Mouse (Mus musculus) intestine, embryonic 14.5 days (tissue): ENCODE measurements around the gene Pml. TPM values are rescaled to one million over a fixed set of nuclear protein-coding genes. Genes with fewer than 3 reads are reported as not detected.
"Not testable (repeated sequence)": the region's sequence is repeated elsewhere in the genome, so short reads cannot be mapped to it uniquely, and the experiment has no call there.

ENCODE experiments used
- ATAC-seq: fragments of 200-750 bp; cut with Nextera tagmentation; replicated peaks from 2 replicates; pipeline ENCODE4 v1.8.0; 2017; ENCODE audit warnings: low read depth, moderate number of reproducible peaks, moderate TSS enrichment, moderate library complexity; ENCODE audit not compliant: low FRiP score, low TSS enrichment
- DNase-seq: peaks from one replicate; pipeline ENCODE4 v3.0.0-alpha.2; 2018; ENCODE audit warnings: low spot score
- H3K27ac ChIP-seq: fragments of 300-500 bp; sonication (generic); 2 replicates; pipeline ENCODE4 v1.5.1; 2014; ENCODE audit warnings: low read depth, mild to moderate bottlenecking, control low read depth
- H3K27me3 ChIP-seq: fragments of 300-500 bp; sonication (generic); replicated peaks from 2 replicates; pipeline ENCODE4 v1.6.1; 2014; ENCODE audit warnings: low read length, control low read depth; ENCODE audit not compliant: control insufficient read depth, insufficient read depth
- H3K36me3 ChIP-seq: fragments of 300-500 bp; sonication (generic); 2 replicates; pipeline ENCODE4 v1.6.1; 2014; ENCODE audit warnings: low read length, control low read depth; ENCODE audit not compliant: control insufficient read depth, insufficient read depth
- H3K4me1 ChIP-seq: fragments of 300-500 bp; sonication (generic); replicated peaks from 2 replicates; pipeline ENCODE4 v1.6.1; 2014; ENCODE audit warnings: low read length, control low read depth, mixed read lengths; ENCODE audit not compliant: control insufficient read depth, insufficient read depth
- H3K4me2 ChIP-seq: fragments of 300-500 bp; sonication (generic); 2 replicates; pipeline ENCODE4 v1.6.1; 2014; ENCODE audit warnings: low read length
- H3K4me3 ChIP-seq: fragments of 300-500 bp; sonication (generic); 2 replicates; pipeline ENCODE4 v1.5.1; 2014; ENCODE audit warnings: low read depth, low read length, control low read depth, mixed read lengths
- H3K9ac ChIP-seq: fragments of 300-500 bp; sonication (generic); 2 replicates; pipeline ENCODE4 v1.6.1; 2014; ENCODE audit warnings: mild to moderate bottlenecking, low read length
- H3K9me3 ChIP-seq: fragments of 300-500 bp; sonication (generic); 2 replicates; pipeline ENCODE4 v1.6.1; 2016; ENCODE audit warnings: low read length, control low read depth; ENCODE audit not compliant: control insufficient read depth
- WGBS: fragments of 180-500 bp; shearing (Covaris S2); extraction: QIAGEN DNeasy Blood & Tissue Kit; methylation state at CpG from one replicate; pipeline ENCODE4 v1.1.7; 2014; 5-methylcytosine and 5-hydroxymethylcytosine counted together
- polyA plus RNA-seq: library from polyadenylated mRNA; unstranded; fragments of >200 nt; fragmentation: Nextera tagmentation; extraction: Ambion mirVana; gene quantifications from 2 replicates; pipeline ENCODE4 v1.2.1, GENCODE M21; 2014

Pml gene
- polyA plus RNA-seq, 1 experiment from 2014 or later, result 16.9 TPM

GRCm38 (mm10) chr9:58268384-58269313 lies 19.1 kb upstream of the Pml start:
- H3K4me3 ChIP-seq, result no peak overlapping the region
- H3K4me2 ChIP-seq, result no peak overlapping the region
- H3K36me3 ChIP-seq, result no peaks in the 10 kb centered on the region
- no peak overlapping the region for H3K27ac ChIP-seq
- 54% methylated on average over 12 of the region's 12 CpGs for WGBS
- DNase-seq, result peak; percentile 83
- H3K4me1 ChIP-seq, result peaks cover 15% of the 10 kb centered on the region
- H3K27me3 ChIP-seq, result no peaks in the 10 kb centered on the region
- H3K9me3 ChIP-seq, result no peaks in the 10 kb centered on the region
- no peak overlapping the region for H3K9ac ChIP-seq
- ATAC-seq, result no peak

- WGBS, result 58% methylated on average over 3 of the region's 3 CpGs
- ATAC-seq (no peak), DNase-seq (no peak)
- Histone ChIP-seq H3K4me2 (no peak overlapping the region), H3K9ac (no peak overlapping the region), H3K4me1 (peaks cover 15% of the 10 kb centered on the region), H3K4me3 (no peak overlapping the region), H3K27me3 (no peaks in the 10 kb centered on the region), H3K36me3 (peaks cover 5% of the 10 kb centered on the region), H3K27ac (peak overlapping the region; percentile 60), H3K9me3 (no peaks in the 10 kb centered on the region)
These were observed 17.5 kb upstream of the Pml start for GRCm38 (mm10) chr9:58267046-58267445.

GRCm38 (mm10) chr9:58266571-58267011 lies 17.0 kb upstream of the Pml start:
- Histone ChIP-seq H3K27me3 (no peaks in the 10 kb centered on the region), H3K4me1 (peaks cover 15% of the 10 kb centered on the region), H3K4me3 (no peak overlapping the region), H3K27ac (peak overlapping the region; percentile 60), H3K9me3 (no peaks in the 10 kb centered on the region), H3K36me3 (peaks cover 10% of the 10 kb centered on the region), H3K9ac (no peak overlapping the region), H3K4me2 (no peak overlapping the region)
- ATAC-seq (no peak), DNase-seq (no peak)
- 30% methylated on average over 4 of the region's 4 CpGs for WGBS

- 74% methylated on average over 3 of the region's 3 CpGs for WGBS
These were observed 15.8 kb upstream of the Pml start for GRCm38 (mm10) chr9:58265368-58265767.

GRCm38 (mm10) chr9:58262507-58262906 lies 12.9 kb upstream of the Pml start:
- no peak overlapping the region for H3K4me3 ChIP-seq
- WGBS, result 91% methylated on average over 5 of the region's 5 CpGs
- H3K27me3 ChIP-seq, result no peaks in the 10 kb centered on the region
- peaks cover 35% of the 10 kb centered on the region for H3K36me3 ChIP-seq
- H3K27ac ChIP-seq, result no peak overlapping the region
- no peak overlapping the region for H3K4me2 ChIP-seq
- H3K9ac ChIP-seq, result no peak overlapping the region
- DNase-seq (no peak), ATAC-seq (no peak)
- H3K4me1 ChIP-seq, result peaks cover 15% of the 10 kb centered on the region
- H3K9me3 ChIP-seq, result no peaks in the 10 kb centered on the region

More at GRCm38 (mm10) chr9:58265368-58265767, 15.8 kb upstream of the Pml start:
- DNase-seq (no peak), ATAC-seq (no peak)
- H3K27ac ChIP-seq, result no peak overlapping the region
- H3K4me2 ChIP-seq, result no peak overlapping the region
- no peak overlapping the region for H3K9ac ChIP-seq
- peaks cover 17% of the 10 kb centered on the region for H3K36me3 ChIP-seq
- H3K4me1 ChIP-seq, result peaks cover 15% of the 10 kb centered on the region
- H3K4me3 ChIP-seq, result no peak overlapping the region
- no peaks in the 10 kb centered on the region for H3K27me3 ChIP-seq
- no peaks in the 10 kb centered on the region for H3K9me3 ChIP-seq

GRCm38 (mm10) chr9:58255704-58256685 lies 6.4 kb upstream of the Pml start:
- no peak overlapping the region for H3K4me2 ChIP-seq
- H3K36me3 ChIP-seq, result peaks cover 31% of the 10 kb centered on the region
- H3K9ac ChIP-seq, result no peak overlapping the region
- no peak for DNase-seq
- no peak overlapping the region for H3K27ac ChIP-seq
- WGBS, result 89% methylated on average over 10 of the region's 10 CpGs
- H3K27me3 ChIP-seq, result no peaks in the 10 kb centered on the region
- H3K4me1 ChIP-seq, result no peaks in the 10 kb centered on the region; the same call in 1 of the 2 replicates
- H3K4me3 ChIP-seq, result no peak overlapping the region
- no peak for ATAC-seq
- no peaks in the 10 kb centered on the region for H3K9me3 ChIP-seq

- 57% methylated on average over 2 of the region's 2 CpGs for WGBS
- no peak for ATAC-seq
- peaks cover 6% of the 10 kb centered on the region for H3K4me1 ChIP-seq
- H3K4me3 ChIP-seq, result no peak overlapping the region
- H3K9ac ChIP-seq, result no peak overlapping the region
- no peak overlapping the region for H3K27ac ChIP-seq
- no peaks in the 10 kb centered on the region for H3K27me3 ChIP-seq
- no peak for DNase-seq
- H3K9me3 ChIP-seq, result no peaks in the 10 kb centered on the region
- H3K36me3 ChIP-seq, result peaks cover 26% of the 10 kb centered on the region
- no peak overlapping the region for H3K4me2 ChIP-seq
These were observed 5.5 kb upstream of the Pml start for GRCm38 (mm10) chr9:58255105-58255504.

GRCm38 (mm10) chr9:58253805-58254122 lies 4.2 kb upstream of the Pml start:
- Histone ChIP-seq H3K4me2 (peak overlapping the region; percentile 58), H3K27ac (peak overlapping the region; percentile 54; the same call in 1 of the 2 replicates), H3K9ac (peak overlapping the region; percentile 73), H3K36me3 (peaks cover 20% of the 10 kb centered on the region; the same call in 1 of the 2 replicates), H3K4me3 (peak overlapping the region; percentile 80)
- not testable (repeated sequence) for DNase-seq, H3K27me3 ChIP-seq, H3K9me3 ChIP-seq, H3K4me1 ChIP-seq, ATAC-seq
- WGBS, result 67% methylated on average over 5 of the region's 5 CpGs
